Mouse (Mus musculus) right cerebral cortex, postnatal 25 days (tissue): ENCODE data around the gene Gm21915.

Source experiments
- DNase-seq: peaks from one replicate; pipeline ENCODE4 v3.0.0; 2022

Gm21915 gene

GRCm38 (mm10) chr9:40670313-40670712 is at the start of gene Gm21915:
TSS of gene Gm21915 (plus strand) at chr9:40670613.
- no peak for DNase-seq

- DNase-seq, result no peak
These were observed 48.1 kb upstream of the Gm21915 start for GRCm38 (mm10) chr9:40622265-40622664.

- DNase-seq, result no peak
These were observed 47.6 kb upstream of the Gm21915 start for GRCm38 (mm10) chr9:40622793-40623192.

GRCm38 (mm10) chr9:40625341-40625740 is 45.1 kb upstream of the Gm21915 start:
- DNase-seq, result no peak

- no peak for DNase-seq
These were observed 43.8 kb upstream of the Gm21915 start for GRCm38 (mm10) chr9:40626566-40626965.

GRCm38 (mm10) chr9:40627146-40627713 is 43.2 kb upstream of the Gm21915 start:
- DNase-seq, result no peak

GRCm38 (mm10) chr9:40628130-40629069 is 42.0 kb upstream of the Gm21915 start:
- DNase-seq, result no peak

GRCm38 (mm10) chr9:40629441-40629840 is 41.0 kb upstream of the Gm21915 start:
- DNase-seq, result no peak

GRCm38 (mm10) chr9:40631101-40631500 is 39.3 kb upstream of the Gm21915 start:
- no peak for DNase-seq

GRCm38 (mm10) chr9:40631505-40631904 is 38.9 kb upstream of the Gm21915 start:
- DNase-seq, result no peak

- peak; percentile 57 for DNase-seq
These were observed 34.4 kb upstream of the Gm21915 start for GRCm38 (mm10) chr9:40636054-40636453.

GRCm38 (mm10) chr9:40637705-40638393 is 32.6 kb upstream of the Gm21915 start:
- DNase-seq, result no peak

GRCm38 (mm10) chr9:40638394-40639049 is 31.9 kb upstream of the Gm21915 start:
- DNase-seq, result peak; percentile 30

- no peak for DNase-seq
These were observed 30.8 kb upstream of the Gm21915 start for GRCm38 (mm10) chr9:40639536-40640187.

- DNase-seq, result no peak
These were observed 29.1 kb upstream of the Gm21915 start for GRCm38 (mm10) chr9:40641318-40641717.

- DNase-seq, result no peak
These were observed 27.8 kb upstream of the Gm21915 start for GRCm38 (mm10) chr9:40642470-40643220.

- no peak for DNase-seq
These were observed 21.0 kb upstream of the Gm21915 start for GRCm38 (mm10) chr9:40649444-40649843.

GRCm38 (mm10) chr9:40649983-40650382 is 20.4 kb upstream of the Gm21915 start:
- no peak for DNase-seq

GRCm38 (mm10) chr9:40651239-40651859 is 19.1 kb upstream of the Gm21915 start:
- no peak for DNase-seq

- DNase-seq, result no peak
These were observed 17.7 kb upstream of the Gm21915 start for GRCm38 (mm10) chr9:40652757-40653156.

- DNase-seq, result no peak
These were observed 4.1 kb upstream of the Gm21915 start for GRCm38 (mm10) chr9:40666190-40666803.
